Comparison of ENCODE assay signal across 38 mouse cellular contexts in genomic region chr11:72255629-72256028, GRCm38 (mm10). TPM values are rescaled to one million over a fixed set of nuclear protein-coding genes. Genes with fewer than 3 reads are reported as not detected.
"Had no signal": no experiment of that assay in that cellular context is flagged by ENCODE, and none has a peak within 500 bp of the region (broad histone marks: within the 10 kb centered on the region; RNA-seq: fewer than 3 reads in every experiment).

No protein-coding gene starts in this region.

- H3K4me1 ChIP-seq: limb, embryonic 10.5 days; limb, embryonic 12.5 days; limb, embryonic 13.5 days; limb, embryonic 15.5 days; liver, embryonic 12.5 days; liver, embryonic 13.5 days; liver, embryonic 15.5 days; lung, embryonic 15.5 days; megakaryocyte, embryonic 14.5 days; midbrain, embryonic 10.5 days; midbrain, embryonic 12.5 days; midbrain, embryonic 13.5 days; midbrain, embryonic 15.5 days; neural tube, embryonic 12.5 days; neural tube, embryonic 13.5 days had no signal

- H3K27ac ChIP-seq: limb, embryonic 10.5 days; limb, embryonic 12.5 days; limb, embryonic 13.5 days; limb, embryonic 15.5 days; liver, embryonic 12.5 days; liver, embryonic 13.5 days; liver, embryonic 14.5 days; liver, embryonic 15.5 days; lung, embryonic 15.5 days; macrophage; midbrain, embryonic 10.5 days; midbrain, embryonic 12.5 days; midbrain, embryonic 13.5 days; midbrain, embryonic 15.5 days; neural tube, embryonic 12.5 days; neural tube, embryonic 13.5 days had no signal

- ATAC-seq: liver, embryonic 12.5 days; lung, postnatal 0 days; midbrain, embryonic 13.5 days; midbrain, embryonic 15.5 days; midbrain, embryonic 16.5 days had no signal

- H3K9ac ChIP-seq: limb, embryonic 12.5 days; limb, embryonic 13.5 days; limb, embryonic 15.5 days; liver, embryonic 12.5 days; liver, embryonic 13.5 days; liver, embryonic 14.5 days; liver, embryonic 15.5 days; liver, postnatal 0 days; lung, embryonic 14.5 days; lung, embryonic 15.5 days; midbrain, embryonic 12.5 days; midbrain, embryonic 13.5 days; midbrain, embryonic 15.5 days; neural tube, embryonic 12.5 days; neural tube, embryonic 13.5 days had no signal

- DNase-seq: left cerebral cortex, postnatal 4 days; liver; liver, embryonic 13.5 days; liver, postnatal 0 days; lung, adult 18-20 months; lung, adult 2 months; lung, embryonic 14.5 days; lung, postnatal 10 days; lung, postnatal 14 days; lung, postnatal 36 days; lung, postnatal 4 days; midbrain, embryonic 14.5 days had no signal

- H3K4me3 ChIP-seq: limb, embryonic 10.5 days; limb, embryonic 12.5 days; limb, embryonic 13.5 days; limb, embryonic 15.5 days; liver, embryonic 12.5 days; liver, embryonic 13.5 days; liver, embryonic 15.5 days; lung, embryonic 15.5 days; megakaryocyte, embryonic 14.5 days; midbrain, embryonic 10.5 days; midbrain, embryonic 12.5 days; midbrain, embryonic 13.5 days; midbrain, embryonic 15.5 days; myocyte; neural tube, embryonic 12.5 days; neural tube, embryonic 13.5 days had no signal

- H3K9me3 ChIP-seq: limb, embryonic 10.5 days; limb, embryonic 12.5 days; limb, embryonic 13.5 days; limb, embryonic 15.5 days; liver, embryonic 12.5 days; liver, embryonic 13.5 days; liver, embryonic 15.5 days; lung, embryonic 15.5 days; megakaryocyte, embryonic 14.5 days; midbrain, embryonic 10.5 days; midbrain, embryonic 12.5 days; midbrain, embryonic 13.5 days; midbrain, embryonic 15.5 days; neural tube, embryonic 12.5 days; neural tube, embryonic 13.5 days had no signal

- H3K36me3 ChIP-seq: limb, embryonic 10.5 days; limb, embryonic 12.5 days; limb, embryonic 13.5 days; limb, embryonic 15.5 days; liver, embryonic 12.5 days; liver, embryonic 13.5 days; liver, embryonic 15.5 days; lung, embryonic 15.5 days; midbrain, embryonic 10.5 days; midbrain, embryonic 12.5 days; midbrain, embryonic 13.5 days; midbrain, embryonic 15.5 days; neural tube, embryonic 12.5 days; neural tube, embryonic 13.5 days had no signal

- H3K27me3 ChIP-seq: limb, embryonic 15.5 days; lung, embryonic 15.5 days; midbrain, embryonic 12.5 days; midbrain, embryonic 13.5 days; midbrain, embryonic 15.5 days; neural tube, embryonic 12.5 days; neural tube, embryonic 13.5 days had no signal

- H3K4me2 ChIP-seq: limb, embryonic 12.5 days; limb, embryonic 13.5 days; limb, embryonic 15.5 days; liver, embryonic 11.5 days; liver, embryonic 12.5 days; liver, embryonic 13.5 days; liver, embryonic 15.5 days; lung, embryonic 14.5 days; lung, embryonic 15.5 days; midbrain, embryonic 11.5 days; midbrain, embryonic 12.5 days; midbrain, embryonic 13.5 days; midbrain, embryonic 15.5 days; neural tube, embryonic 12.5 days; neural tube, embryonic 13.5 days had no signal

RNA-seq across cellular contexts. Expression of gene Slc13a5, which starts 11.4 kb away (rescaled TPM):
- total RNA-seq: megakaryocyte, adult 5-6 weeks; megakaryocyte-erythroid progenitor cell, adult 5-6 weeks; monocyte, adult 5-6 weeks had no signal
- polyA plus RNA-seq: limb, embryonic 11.5 days; limb, embryonic 12.5 days; liver, embryonic 11.5 days; liver, embryonic 12.5 days; liver, embryonic 13.5 days; liver, embryonic 14.5 days; liver, embryonic 15.5 days; liver, embryonic 16.5 days; liver, postnatal 0 days; lung, adult 2 months; lung, embryonic 14.5 days; lung, postnatal 0 days; macrophage had no signal
